21 mouse cellular contexts compared by ENCODE assay signal in genomic region chr19:8565985-8566384, GRCm38 (mm10). TPM values are rescaled to one million over a fixed set of nuclear protein-coding genes. Genes with fewer than 3 reads are reported as not detected.
DNase-seq lines count a peak whose midpoint lies in the region; ATAC-seq lines count a peak whose summit lies in the region.
"Had no signal": no experiment of that assay in that cellular context is flagged by ENCODE, and none has a peak within 500 bp of the region (broad histone marks: within the 10 kb centered on the region; RNA-seq: fewer than 3 reads in every experiment).

No protein-coding gene starts in this region.

- no peak for DNase-seq in forebrain, embryonic 11.5 days (ENCODE audit: low spot score)
- DNase-seq in forebrain, embryonic 10.5 days (ENCODE audit: extremely low spot score, low spot score), result no peak
- DNase-seq in left cerebral cortex, postnatal 25 days (ENCODE audit: low spot score in 2 of 2), result peak; percentile 42 to 67
- DNase-seq in left cerebral cortex, adult 11 months (ENCODE audit: low spot score), result no peak
- peak; percentile 77 for DNase-seq in layer of hippocampus, adult 9-11 months
- no peak for DNase-seq in thymus, postnatal 4 days
- DNase-seq in urinary bladder, postnatal 14 days (ENCODE audit: low spot score), result no peak
- DNase-seq: adrenal gland, postnatal 25 days; B cell, adult 2 months; cerebellum, adult 11-12 months; embryo, embryonic 11 days; heart, postnatal 36 days; kidney, adult 8-10 months; lung, adult 2 months; right cerebral cortex, postnatal 25 days had no signal

- intact Hi-C loops in left cerebral cortex, postnatal 25 days (cut with DNase I), result loop anchor here (5.0 kb wide), 1 partner anchor 251 kb away; the partner anchor contains the start of gene Ttc9c

- no peak overlapping the region for H3K4me3 ChIP-seq in forebrain, embryonic 11.5 days (ENCODE audit: low read depth, low read length)
- H3K4me3 ChIP-seq in forebrain, embryonic 10.5 days, result no peak overlapping the region
- H3K4me3 ChIP-seq in forebrain, embryonic 13.5 days, result no peak overlapping the region
- H3K4me3 ChIP-seq: limb, embryonic 15.5 days; megakaryocyte, embryonic 14.5 days had no signal

- H3K27ac ChIP-seq in forebrain, embryonic 11.5 days (ENCODE audit: low read depth, low read length), result no peak overlapping the region
- no peak overlapping the region for H3K27ac ChIP-seq in forebrain, embryonic 10.5 days
- no peak overlapping the region for H3K27ac ChIP-seq in forebrain, embryonic 13.5 days
- H3K27ac ChIP-seq: limb, embryonic 15.5 days had no signal

- 0 out of 2 replicates have a peak, but pooled peaks have one; percentile 37 for ATAC-seq in forebrain, embryonic 11.5 days (replicated peaks; ENCODE audit: low FRiP score)
- peak; percentile 43; the same call in 1 of the 2 replicates for ATAC-seq in forebrain, embryonic 13.5 days

- H3K27me3 ChIP-seq in forebrain, embryonic 11.5 days (ENCODE audit: control insufficient read depth, insufficient read depth, low read length), result no peaks in the 10 kb centered on the region
- no peaks in the 10 kb centered on the region for H3K27me3 ChIP-seq in forebrain, embryonic 10.5 days (ENCODE audit: poor library complexity, severe bottlenecking)
- no peaks in the 10 kb centered on the region for H3K27me3 ChIP-seq in forebrain, embryonic 13.5 days
- H3K27me3 ChIP-seq: limb, embryonic 15.5 days had no signal

- WGBS in forebrain, embryonic 11.5 days, result 47% methylated on average over 4 of the region's 4 CpGs
- WGBS in forebrain, embryonic 10.5 days, result 58% methylated on average over 4 of the region's 4 CpGs
- 26% methylated on average over 4 of the region's 4 CpGs for WGBS in forebrain, embryonic 13.5 days

- no peak overlapping the region for H3K9ac ChIP-seq in forebrain, embryonic 11.5 days (ENCODE audit: low read length)
- H3K9ac ChIP-seq in forebrain, embryonic 13.5 days, result no peak overlapping the region; the same call in 1 of the 2 replicates
- H3K9ac ChIP-seq: limb, embryonic 15.5 days had no signal

- H3K36me3 ChIP-seq in forebrain, embryonic 11.5 days (ENCODE audit: control insufficient read depth, insufficient read depth, low read length), result no peaks in the 10 kb centered on the region
- H3K36me3 ChIP-seq in forebrain, embryonic 10.5 days (replicated peaks), result no peaks in the 10 kb centered on the region
- no peaks in the 10 kb centered on the region for H3K36me3 ChIP-seq in forebrain, embryonic 13.5 days (ENCODE audit: poor library complexity, severe bottlenecking)
- H3K36me3 ChIP-seq: limb, embryonic 15.5 days had no signal

- no peak overlapping the region for H3K4me2 ChIP-seq in forebrain, embryonic 11.5 days (ENCODE audit: low read depth, low read length, severe bottlenecking)
- no peak overlapping the region for H3K4me2 ChIP-seq in forebrain, embryonic 13.5 days
- H3K4me2 ChIP-seq: limb, embryonic 15.5 days had no signal

- H3K4me1 ChIP-seq in forebrain, embryonic 11.5 days (replicated peaks; ENCODE audit: control insufficient read depth, insufficient read depth, low read length), result no peaks in the 10 kb centered on the region
- H3K4me1 ChIP-seq in forebrain, embryonic 10.5 days, result peaks cover 17% of the 10 kb centered on the region
- 0 out of 2 replicates have a peak, but pooled peaks cover 7% of the 10 kb centered on the region for H3K4me1 ChIP-seq in forebrain, embryonic 13.5 days

- no peaks in the 10 kb centered on the region for H3K9me3 ChIP-seq in forebrain, embryonic 11.5 days (ENCODE audit: control insufficient read depth, low read length)
- no peaks in the 10 kb centered on the region for H3K9me3 ChIP-seq in forebrain, embryonic 10.5 days
- no peaks in the 10 kb centered on the region for H3K9me3 ChIP-seq in forebrain, embryonic 13.5 days (replicated peaks)
- H3K9me3 ChIP-seq: limb, embryonic 15.5 days; megakaryocyte, embryonic 14.5 days had no signal

RNA-seq across cellular contexts. Expression of gene Slc22a8, which starts 25.1 kb away (rescaled TPM):
- 0.16 and 0.41 TPM in 2 replicates for polyA plus RNA-seq in forebrain, embryonic 11.5 days (2014; fragmentation: Nextera tagmentation; extraction: Ambion mirVana)
- polyA plus RNA-seq in forebrain, embryonic 10.5 days (2016; fragmentation: Nextera tagmentation; extraction: Ambion mirVana), result 0.06 TPM in 1 of 2 replicates, not detected in the other
- 10 to 100 TPM; 11.7 to 15.1 TPM for total RNA-seq in left cerebral cortex, postnatal 25 days (2021)
- polyA plus RNA-seq in forebrain, embryonic 13.5 days (2015; fragmentation: Nextera tagmentation; extraction: Ambion mirVana), result 1.3 and 1.6 TPM in 2 replicates
- total RNA-seq: ES-E14; heart, postnatal 36 days had no signal
- polyA plus RNA-seq: lung, adult 2 months; neural tube, embryonic 11.5 days had no signal

RNA-seq across cellular contexts. Expression of gene Slc22a6, which starts 51.9 kb away (rescaled TPM):
- 0.13 and 0.36 TPM in 2 replicates for polyA plus RNA-seq in forebrain, embryonic 11.5 days (2014; fragmentation: Nextera tagmentation; extraction: Ambion mirVana)
- 0.06 TPM in 1 of 2 replicates, not detected in the other for polyA plus RNA-seq in forebrain, embryonic 10.5 days (2016; fragmentation: Nextera tagmentation; extraction: Ambion mirVana)
- 1 to 10 TPM; 5.5 to 5.8 TPM for total RNA-seq in left cerebral cortex, postnatal 25 days (2021)
- polyA plus RNA-seq in forebrain, embryonic 13.5 days (2015; fragmentation: Nextera tagmentation; extraction: Ambion mirVana), result 1.6 and 3.2 TPM in 2 replicates
- total RNA-seq: adrenal gland, postnatal 25 days; ES-E14; heart, adult 8-10 months; heart, postnatal 36 days had no signal
- polyA plus RNA-seq: lung, adult 2 months had no signal

Comparison
In these comparisons a context has a peak if more than half of its experiments do, and no peak if none do; other contexts are left out.
1. DNase-seq: peak in left cerebral cortex, postnatal 25 days (2 of 2) and layer of hippocampus, adult 9-11 months (single experiment); none in forebrain, embryonic 11.5 days (single experiment), forebrain, embryonic 10.5 days (single experiment), left cerebral cortex, adult 11 months (single experiment), thymus, postnatal 4 days (single experiment) and urinary bladder, postnatal 14 days (single experiment).